Mouse (Mus musculus) midbrain, embryonic 12.5 days (tissue): Measurements from ENCODE around the gene Rps4x. TPM values are rescaled to one million over a fixed set of nuclear protein-coding genes. Genes with fewer than 3 reads are reported as not detected.
A peak's percentile ranks its signal among the peaks of the same experiment; 100 is the strongest.
"Not testable (repeated sequence)": the region's sequence is repeated elsewhere in the genome, so short reads cannot be mapped to it uniquely, and the experiment has no call there.

Source experiments
- ATAC-seq: fragments of 200-750 bp; cut with Nextera tagmentation; 2 replicates; pipeline ENCODE4 v1.8.0; 2017; ENCODE audit warnings: low read depth, moderate TSS enrichment, moderate library complexity; ENCODE audit not compliant: low FRiP score
- H3K27ac ChIP-seq: fragments of 300-500 bp; sonication (generic); replicated peaks from 2 replicates; pipeline ENCODE4 v1.5.1; 2016; ENCODE audit warnings: mild to moderate bottlenecking
- H3K27me3 ChIP-seq: fragments of 300-500 bp; sonication (generic); 2 replicates; pipeline ENCODE4 v1.6.1; 2016; ENCODE audit warnings: mild to moderate bottlenecking
- H3K36me3 ChIP-seq: fragments of 300-500 bp; sonication (generic); 2 replicates; pipeline ENCODE4 v1.6.1; 2016
- H3K4me1 ChIP-seq: fragments of 300-500 bp; sonication (generic); 2 replicates; pipeline ENCODE4 v1.6.1; 2016
- H3K4me2 ChIP-seq: fragments of 300-500 bp; sonication (generic); replicated peaks from 2 replicates; pipeline ENCODE4 v1.6.1; 2016; ENCODE audit warnings: mild to moderate bottlenecking, moderate library complexity
- H3K4me3 ChIP-seq: fragments of 300-500 bp; sonication (generic); 2 replicates; pipeline ENCODE4 v1.5.1; 2016; ENCODE audit warnings: mild to moderate bottlenecking
- H3K9ac ChIP-seq: fragments of 300-500 bp; sonication (generic); replicated peaks from 2 replicates; pipeline ENCODE4 v1.6.1; 2016; ENCODE audit warnings: mild to moderate bottlenecking, moderate library complexity
- H3K9me3 ChIP-seq: fragments of 300-500 bp; sonication (generic); 2 replicates; pipeline ENCODE4 v1.6.1; 2016; ENCODE audit warnings: mild to moderate bottlenecking
- WGBS: fragments of 180-500 bp; shearing (Covaris S2); methylation state at CpG from one replicate; pipeline ENCODE4 v1.1.7; 2016; 5-methylcytosine and 5-hydroxymethylcytosine counted together
- polyA plus RNA-seq: library from polyadenylated mRNA; unstranded; fragments of >200 nt; fragmentation: Nextera tagmentation; extraction: Ambion mirVana; gene quantifications from 2 replicates; pipeline ENCODE4 v1.2.1, GENCODE M21; 2016

The Rps4x gene
- 479 and 497 TPM in 2 replicates for polyA plus RNA-seq

- Histone ChIP-seq H3K4me3 (peak within 1 kb of the TSS; percentile 56), H3K4me1 (peaks cover 11% of the 10 kb centered on the region), H3K9ac (peak within 1 kb of the TSS; percentile 66), H3K9me3 (no peaks in the 10 kb centered on the region), H3K27ac (peak within 1 kb of the TSS; percentile 83), H3K4me2 (peak within 1 kb of the TSS; percentile 63), H3K27me3 (0 out of 2 replicates have a peak, but pooled peaks cover 1% of the 10 kb centered on the region), H3K36me3 (peaks cover 18% of the 10 kb centered on the region; the same call in 1 of the 2 replicates)
- peak; percentile 86 for ATAC-seq
- WGBS = 22% methylated on average over 37 of the region's 37 CpGs
Observed at GRCm38 (mm10) chrX:102188712-102189497, at the start of gene Rps4x. TSS of gene Rps4x (minus strand) at chrX:102189394.

DNA sequence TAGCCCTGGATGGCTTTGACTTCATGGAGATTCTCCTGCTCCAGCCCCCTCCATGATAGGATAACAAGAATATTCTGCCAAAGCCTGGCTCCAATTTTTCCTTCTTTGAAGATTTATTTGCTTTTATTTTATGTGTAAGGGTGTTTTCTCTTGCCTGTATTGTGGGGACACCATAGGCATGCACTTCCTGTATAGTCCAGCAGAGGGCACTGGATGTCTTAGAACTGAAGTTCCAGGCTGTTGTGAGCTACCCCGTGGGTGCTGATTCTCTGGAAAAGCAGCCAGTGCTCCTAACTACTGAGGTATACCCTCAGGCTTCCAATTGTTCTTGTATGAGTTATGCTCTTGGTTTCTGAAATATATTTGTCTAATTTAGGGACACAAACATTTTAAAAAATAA lies 29.9 kb upstream of the Rps4x start:
- no peaks in the 10 kb centered on the region for H3K9me3 ChIP-seq
- no peak overlapping the region for H3K4me3 ChIP-seq
- H3K27ac ChIP-seq = no peak overlapping the region
- H3K9ac ChIP-seq = no peak overlapping the region
- H3K4me1 ChIP-seq = no peaks in the 10 kb centered on the region
- H3K27me3 ChIP-seq = no peaks in the 10 kb centered on the region
- H3K4me2 ChIP-seq = no peak overlapping the region
- no peaks in the 10 kb centered on the region for H3K36me3 ChIP-seq
- 12% methylated on average over 1 of the region's 1 CpGs for WGBS
- no peak for ATAC-seq

- H3K4me3 ChIP-seq, ATAC-seq, H3K36me3 ChIP-seq, H3K27me3 ChIP-seq, H3K4me2 ChIP-seq, H3K9me3 ChIP-seq, H3K27ac ChIP-seq, H3K4me1 ChIP-seq, H3K9ac ChIP-seq: not testable (repeated sequence)
- 41% methylated on average over 9 of the region's 9 CpGs for WGBS
Observed at GRCm38 (mm10) chrX:102215356-102215755, 26.2 kb upstream of the Rps4x start.

GRCm38 (mm10) chrX:102190840-102191239 lies 1.6 kb upstream of the Rps4x start:
- no peak for ATAC-seq
- WGBS = 36% methylated on average over 1 of the region's 1 CpGs
- no peaks in the 10 kb centered on the region for H3K9me3 ChIP-seq
- H3K4me3 ChIP-seq = no peak overlapping the region
- H3K4me2 ChIP-seq = no peak overlapping the region
- H3K27ac ChIP-seq = no peak overlapping the region
- peaks cover 11% of the 10 kb centered on the region for H3K4me1 ChIP-seq
- no peaks in the 10 kb centered on the region for H3K27me3 ChIP-seq
- H3K9ac ChIP-seq = no peak overlapping the region
- peaks cover 3% of the 10 kb centered on the region; the same call in 1 of the 2 replicates for H3K36me3 ChIP-seq

DNA sequence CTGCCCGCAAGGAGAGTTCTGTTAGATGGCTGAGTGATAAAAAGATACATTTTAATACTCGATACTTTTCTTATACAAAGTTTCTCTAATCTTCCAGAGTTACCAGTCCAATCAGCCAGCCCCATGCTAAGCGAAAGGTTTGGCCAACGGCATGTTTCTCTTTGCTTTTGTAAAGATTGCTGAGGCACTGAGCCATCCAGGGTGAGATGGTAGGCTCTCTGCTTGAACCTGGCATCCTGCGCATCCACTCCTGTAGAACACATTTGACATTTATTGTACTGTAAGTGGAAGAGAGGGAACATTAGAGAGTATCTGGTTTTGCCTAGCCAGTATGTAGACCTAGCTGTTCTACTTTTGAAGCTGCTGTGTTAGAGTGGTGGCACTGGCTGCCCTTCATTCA lies 387 bp upstream of the Rps4x start:
- Histone ChIP-seq H3K9me3 (no peaks in the 10 kb centered on the region), H3K4me3 (no peak overlapping the region), H3K9ac (no peak overlapping the region), H3K36me3 (peaks cover 12% of the 10 kb centered on the region; the same call in 1 of the 2 replicates), H3K4me2 (no peak overlapping the region), H3K4me1 (peaks cover 11% of the 10 kb centered on the region), H3K27me3 (no peaks in the 10 kb centered on the region), H3K27ac (no peak overlapping the region)
- WGBS = 50% methylated on average over 5 of the region's 5 CpGs
- peak; percentile 56; the same call in 1 of the 2 replicates for ATAC-seq

- peak overlapping the region; percentile 56 for H3K4me3 ChIP-seq
- H3K27ac ChIP-seq = no peak overlapping the region
- peaks cover 11% of the 10 kb centered on the region for H3K4me1 ChIP-seq
- H3K36me3 ChIP-seq = peaks cover 28% of the 10 kb centered on the region
- H3K4me2 ChIP-seq = peak overlapping the region; percentile 63
- peak overlapping the region; percentile 66 for H3K9ac ChIP-seq
- no peak for ATAC-seq
- H3K9me3 ChIP-seq = no peaks in the 10 kb centered on the region
- 57% methylated on average over 11 of the region's 11 CpGs for WGBS
- H3K27me3 ChIP-seq = 0 out of 2 replicates have a peak, but pooled peaks cover 3% of the 10 kb centered on the region
Observed at GRCm38 (mm10) chrX:102187023-102187699, 2.0 kb downstream of the Rps4x start.

DNA sequence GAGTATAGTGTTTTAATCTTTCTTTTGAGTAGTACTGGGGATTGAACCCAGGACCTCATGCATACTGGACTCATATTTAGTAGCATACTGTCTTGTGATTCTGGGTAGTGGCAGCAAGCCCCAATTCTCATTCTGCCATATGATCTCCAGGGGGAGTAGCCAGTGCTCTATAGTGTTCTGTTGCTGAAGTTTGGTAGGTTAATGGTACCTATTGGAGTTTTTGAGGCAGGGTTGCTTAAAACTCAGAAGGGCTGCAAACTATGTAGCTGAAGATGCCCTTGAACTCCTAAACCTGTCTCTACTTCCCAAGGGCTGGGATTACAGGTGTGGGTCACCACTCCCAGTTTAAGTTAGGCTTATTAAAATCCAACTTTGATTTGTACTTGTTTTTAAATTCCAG lies 6.6 kb downstream of the Rps4x start:
- Histone ChIP-seq H3K4me2 (no peak overlapping the region), H3K27me3 (peaks cover 21% of the 10 kb centered on the region; the same call in 1 of the 2 replicates), H3K4me3 (no peak overlapping the region), H3K36me3 (peaks cover 28% of the 10 kb centered on the region), H3K4me1 (peaks cover 14% of the 10 kb centered on the region), H3K27ac (no peak overlapping the region), H3K9me3 (no peaks in the 10 kb centered on the region), H3K9ac (no peak overlapping the region)
- ATAC-seq = no peak

DNA sequence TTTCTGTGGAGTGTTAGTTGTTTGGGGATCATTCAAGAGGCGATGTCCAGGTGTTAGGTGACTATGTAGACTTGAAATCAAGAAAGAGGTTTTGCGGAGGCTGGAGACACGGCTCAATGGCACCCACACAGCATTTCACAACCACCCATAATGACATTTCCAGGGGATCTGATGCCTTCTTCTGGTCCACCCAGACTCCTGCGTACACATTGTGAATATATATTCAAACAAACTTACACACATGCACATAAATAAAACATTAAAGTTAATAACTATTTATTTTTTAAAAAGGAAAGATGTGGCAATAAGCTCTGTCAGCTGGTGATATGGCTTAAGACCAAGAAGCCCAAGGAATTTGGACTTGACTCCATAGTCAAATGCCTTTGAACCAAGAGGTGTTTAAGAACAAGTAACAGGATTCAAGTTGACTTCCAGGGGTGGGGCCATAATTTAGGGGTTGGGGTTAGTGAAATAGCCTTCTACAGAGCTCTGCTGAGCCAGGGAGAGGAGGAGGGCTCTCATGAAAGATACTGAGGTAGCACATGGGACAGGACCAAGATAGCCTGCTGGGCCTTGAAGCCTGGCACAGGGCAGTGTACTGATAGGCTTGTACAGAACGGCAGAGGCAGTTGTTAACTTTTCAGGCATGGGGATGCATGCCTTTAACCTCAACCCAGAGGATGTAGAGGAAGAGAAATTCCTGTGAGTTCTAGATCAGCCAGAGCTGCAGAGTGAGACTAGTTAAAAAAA lies 13.5 kb downstream of the Rps4x start:
- no peak overlapping the region for H3K4me3 ChIP-seq
- H3K27ac ChIP-seq = no peak overlapping the region
- no peak overlapping the region for H3K9ac ChIP-seq
- H3K27me3 ChIP-seq = peaks cover 13% of the 10 kb centered on the region; the same call in 1 of the 2 replicates
- H3K36me3 ChIP-seq = no peaks in the 10 kb centered on the region
- no peaks in the 10 kb centered on the region for H3K4me1 ChIP-seq
- 86% methylated on average over 5 of the region's 5 CpGs for WGBS
- no peaks in the 10 kb centered on the region for H3K9me3 ChIP-seq
- H3K4me2 ChIP-seq = no peak overlapping the region
- no peak for ATAC-seq

- no peaks in the 10 kb centered on the region for H3K9me3 ChIP-seq
- H3K4me3 ChIP-seq = no peak overlapping the region
- no peaks in the 10 kb centered on the region for H3K36me3 ChIP-seq
- 69% methylated on average over 3 of the region's 3 CpGs for WGBS
- H3K4me1 ChIP-seq = peaks cover 8% of the 10 kb centered on the region
- H3K9ac ChIP-seq = no peak overlapping the region
- no peaks in the 10 kb centered on the region; the same call in 1 of the 2 replicates for H3K27me3 ChIP-seq
- no peak for ATAC-seq
- H3K4me2 ChIP-seq = no peak overlapping the region
- H3K27ac ChIP-seq = no peak overlapping the region
Observed at GRCm38 (mm10) chrX:102170900-102171299, 18.3 kb downstream of the Rps4x start.

DNA sequence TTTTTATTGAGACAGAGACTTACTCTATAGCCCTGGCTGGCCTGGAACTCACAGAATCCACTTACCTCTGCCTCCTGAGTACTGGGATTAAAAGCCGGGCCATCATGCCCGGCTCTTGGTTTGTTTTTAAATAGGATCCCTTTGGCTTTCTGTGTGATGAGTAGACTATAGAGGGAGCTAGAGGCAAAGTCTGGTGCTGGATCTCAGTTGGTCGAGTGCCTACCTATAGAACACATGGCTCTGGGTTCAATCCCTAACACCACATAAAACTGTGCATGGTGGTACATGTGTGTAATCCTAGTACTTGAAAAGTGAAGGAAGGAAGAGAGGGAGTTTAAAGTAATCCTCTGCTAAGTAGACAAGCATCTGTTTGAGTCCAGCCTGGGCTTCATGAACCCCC lies 19.1 kb downstream of the Rps4x start:
- WGBS = 50% methylated on average over 3 of the region's 3 CpGs
- H3K4me3 ChIP-seq = no peak overlapping the region
- H3K4me1 ChIP-seq = peaks cover 8% of the 10 kb centered on the region
- no peak overlapping the region for H3K27ac ChIP-seq
- H3K27me3 ChIP-seq = no peaks in the 10 kb centered on the region; the same call in 1 of the 2 replicates
- no peak overlapping the region for H3K9ac ChIP-seq
- H3K9me3 ChIP-seq = no peaks in the 10 kb centered on the region
- no peaks in the 10 kb centered on the region for H3K36me3 ChIP-seq
- ATAC-seq = no peak
- H3K4me2 ChIP-seq = no peak overlapping the region

DNA sequence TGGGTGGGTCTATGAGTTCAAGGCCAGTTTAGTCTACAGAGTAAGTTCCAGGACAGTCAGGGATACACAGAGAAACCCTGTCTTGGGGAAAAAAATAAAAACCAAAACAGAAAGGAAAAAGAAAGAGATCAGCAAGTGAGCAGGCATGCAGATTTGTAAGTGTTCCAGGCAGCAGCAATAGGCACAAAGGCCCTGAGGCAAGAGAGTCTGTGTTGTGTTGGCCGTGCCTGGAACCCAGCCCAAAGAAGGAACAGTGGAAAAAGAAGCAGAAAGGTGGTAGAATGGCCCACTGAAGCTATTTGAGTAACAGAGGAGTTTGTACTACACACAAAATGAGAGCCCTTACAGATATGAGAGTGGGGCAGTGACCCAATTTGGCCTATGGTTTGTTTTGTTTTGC lies 19.5 kb downstream of the Rps4x start:
- Histone ChIP-seq H3K4me2 (no peak overlapping the region), H3K36me3 (no peaks in the 10 kb centered on the region), H3K27ac (no peak overlapping the region), H3K4me3 (no peak overlapping the region), H3K9me3 (no peaks in the 10 kb centered on the region), H3K4me1 (peaks cover 8% of the 10 kb centered on the region), H3K9ac (no peak overlapping the region), H3K27me3 (no peaks in the 10 kb centered on the region; the same call in 1 of the 2 replicates)
- 68% methylated on average over 1 of the region's 1 CpGs for WGBS
- no peak for ATAC-seq
